Mouse (Mus musculus) CH12.LX (cell line): ENCODE results near the gene Hlcs.

Source experiments
- CTCF ChIP-seq, 2 experiments: IDR thresholded peaks in 1 of 2; conservative IDR thresholded peaks in 1 of 2; 2 replicates each; pipeline ENCODE4 v1.5.1; 2011 to 2012; ENCODE audit warnings: low read depth in 2 of 2, low read length in 2 of 2, improper control_type of control experiment in 1 of 2, inconsistent platforms in 1 of 2, mild to moderate bottlenecking in 1 of 2, moderate library complexity in 1 of 2
- MAFK ChIP-seq: IDR thresholded peaks from 2 replicates; pipeline ENCODE4 v1.6.1; 2011; ENCODE audit warnings: low read length, improper control_type of control experiment; ENCODE audit not compliant: insufficient replicate concordance
- MAX ChIP-seq: IDR thresholded peaks from 2 replicates; pipeline ENCODE4 v1.6.1; 2011; ENCODE audit warnings: low read length, improper control_type of control experiment
- NELFE ChIP-seq: IDR thresholded peaks from 2 replicates; pipeline ENCODE4 v1.6.1; 2011; ENCODE audit warnings: low read depth, low read length, improper control_type of control experiment
- POLR2A ChIP-seq: IDR thresholded peaks from 2 replicates; pipeline ENCODE4 v1.6.1; 2011; ENCODE audit warnings: low read depth, mild to moderate bottlenecking, improper control_type of control experiment, low read length
- TCF12 ChIP-seq: IDR thresholded peaks from 2 replicates; pipeline ENCODE4 v1.6.1; 2014; ENCODE audit warnings: low read depth, mild to moderate bottlenecking, inconsistent platforms, low read length, improper control_type of control experiment
- ZC3H11A ChIP-seq: IDR thresholded peaks from 2 replicates; pipeline ENCODE4 v1.6.1; 2012; ENCODE audit warnings: low read depth, mild to moderate bottlenecking, inconsistent platforms, low read length, improper control_type of control experiment

DNA sequence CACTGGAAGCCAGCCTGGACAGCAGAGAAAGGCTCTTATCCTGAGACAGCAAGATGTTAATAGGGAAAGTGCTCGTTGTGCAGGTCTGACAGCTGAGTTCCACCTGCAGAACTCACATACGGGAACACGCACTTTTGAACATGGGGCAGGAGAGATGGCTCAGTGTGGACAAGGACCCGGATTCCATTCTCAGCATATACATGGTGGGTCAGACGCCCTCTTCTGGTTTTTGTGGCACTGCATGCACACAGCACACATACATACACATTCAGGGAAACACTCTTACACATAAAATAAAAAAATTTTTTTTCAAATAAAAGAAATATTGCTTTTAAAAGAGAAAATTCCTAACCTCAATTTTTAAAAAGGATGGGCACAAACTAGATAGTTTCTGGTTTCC, 11.7 kb downstream of the Hlcs start:
- TF ChIP-seq MAFK (no peak), POLR2A (no peak), ZC3H11A (no peak), MAX (no peak), NELFE (no peak), TCF12 (no peak), CTCF (conservative IDR thresholded peaks at IDR 0.05 in 1 of 2, IDR thresholded peaks at IDR 0.05 in 1 of 2; ENCODE audit: low read depth in 2 of 2, low read length in 2 of 2) (no peak; a peak in 1 of 4 replicates)
